Mouse (Mus musculus) forebrain, postnatal 0 days (tissue): ENCODE results near the gene Polh. TPM values are rescaled to one million over a fixed set of nuclear protein-coding genes. Genes with fewer than 3 reads are reported as not detected.

Experiments
- ATAC-seq: fragments of 200-750 bp; cut with Nextera tagmentation; 2 replicates; pipeline ENCODE4 v1.8.0; 2017; ENCODE audit warnings: mild to moderate bottlenecking, moderate library complexity
- DNase-seq: peaks from one replicate; pipeline ENCODE4 v3.0.0-alpha.2; 2015
- H3K27ac ChIP-seq: fragments of 300-500 bp; sonication (generic); 2 replicates; pipeline ENCODE4 v1.5.1; 2014; ENCODE audit warnings: low read depth, mild to moderate bottlenecking, antibody characterized with exemption, low read length, moderate library complexity, mixed read lengths
- H3K27me3 ChIP-seq: fragments of 300-500 bp; sonication (generic); 2 replicates; pipeline ENCODE4 v1.6.1; 2014; ENCODE audit warnings: mild to moderate bottlenecking, low read length, mixed read lengths; ENCODE audit not compliant: insufficient read depth
- H3K36me3 ChIP-seq: fragments of 300-500 bp; sonication (generic); 2 replicates; pipeline ENCODE4 v1.6.1; 2014; ENCODE audit warnings: mild to moderate bottlenecking, moderate library complexity; ENCODE audit not compliant: insufficient read depth
- H3K4me1 ChIP-seq: fragments of 300-500 bp; sonication (generic); 2 replicates; pipeline ENCODE4 v1.6.1; 2014; ENCODE audit warnings: antibody characterized with exemption; ENCODE audit not compliant: insufficient read depth
- H3K4me2 ChIP-seq: fragments of 300-500 bp; sonication (generic); 2 replicates; pipeline ENCODE4 v1.6.1; 2014; ENCODE audit warnings: low read depth, mild to moderate bottlenecking, moderate library complexity
- H3K4me3 ChIP-seq: fragments of 300-500 bp; sonication (generic); 2 replicates; pipeline ENCODE4 v1.5.1; 2014; ENCODE audit warnings: low read depth, low read length, mixed read lengths
- H3K9ac ChIP-seq: fragments of 300-500 bp; sonication (generic); 2 replicates; pipeline ENCODE4 v1.6.1; 2014; ENCODE audit warnings: mild to moderate bottlenecking
- H3K9me3 ChIP-seq: fragments of 300-500 bp; sonication (generic); 2 replicates; pipeline ENCODE4 v1.6.1; 2016; ENCODE audit warnings: low read length
- CTCF ChIP-seq: sonication (generic); IDR thresholded peaks from 2 replicates; pipeline ENCODE4 v1.5.1; 2016; ENCODE audit warnings: antibody characterized with exemption, control low read depth, low read depth
- WGBS: fragments of 180-500 bp; shearing (Covaris S2); extraction: QIAGEN DNeasy Blood & Tissue Kit; methylation state at CpG from one replicate; pipeline ENCODE4 v1.1.7; 2014; 5-methylcytosine and 5-hydroxymethylcytosine counted together
- polyA plus RNA-seq: library from polyadenylated mRNA; unstranded; fragments of >200 nt; fragmentation: Nextera tagmentation; extraction: Ambion mirVana; gene quantifications from 2 replicates; pipeline ENCODE4 v1.2.1, GENCODE M21; 2015
- total RNA-seq: library from RNA; depleted of rRNA; stranded (reverse); fragments of >200 nt; gene quantifications from 2 replicates; pipeline ENCODE4 v1.2.3, GENCODE M21; 2014

The Polh gene
- total and polyA plus RNA-seq, 2 experiments from 2014 or later: 4.7 to 11.7 TPM

- no peaks in the 10 kb centered on the region for H3K27me3 ChIP-seq
- no peak for DNase-seq
- WGBS: 94% methylated on average over 3 of the region's 3 CpGs
- no peaks in the 10 kb centered on the region for H3K4me1 ChIP-seq
- no peaks in the 10 kb centered on the region for H3K9me3 ChIP-seq
- peaks cover 86% of the 10 kb centered on the region for H3K36me3 ChIP-seq
- no peak overlapping the region for H3K4me3 ChIP-seq
- no peak for ATAC-seq
- H3K4me2 ChIP-seq: no peak overlapping the region
- no peak for TF ChIP-seq CTCF
- H3K9ac ChIP-seq: no peak overlapping the region
- no peak overlapping the region for H3K27ac ChIP-seq
Observed at GRCm38 (mm10) chr17:46221601-46222000, 19.2 kb upstream of the Polh start.

GRCm38 (mm10) chr17:46210550-46210949 lies 8.1 kb upstream of the Polh start:
- Histone ChIP-seq H3K4me1 (no peaks in the 10 kb centered on the region), H3K9me3 (no peaks in the 10 kb centered on the region), H3K4me2 (no peak overlapping the region), H3K27ac (no peak overlapping the region), H3K27me3 (no peaks in the 10 kb centered on the region), H3K36me3 (peaks cover 85% of the 10 kb centered on the region), H3K9ac (no peak overlapping the region), H3K4me3 (no peak overlapping the region)
- WGBS: 86% methylated on average over 3 of the region's 3 CpGs
- no peak for DNase-seq
- no peak for ATAC-seq
- TF ChIP-seq CTCF: no peak

GRCm38 (mm10) chr17:46206676-46207075 lies 4.2 kb upstream of the Polh start:
- Histone ChIP-seq H3K4me1 (peaks cover 12% of the 10 kb centered on the region), H3K27me3 (no peaks in the 10 kb centered on the region), H3K9me3 (no peaks in the 10 kb centered on the region), H3K4me3 (no peak overlapping the region), H3K9ac (no peak overlapping the region), H3K36me3 (peaks cover 49% of the 10 kb centered on the region), H3K4me2 (no peak overlapping the region), H3K27ac (no peak overlapping the region)
- DNase-seq (no peak), ATAC-seq (no peak)
- no peak for TF ChIP-seq CTCF

GRCm38 (mm10) chr17:46203078-46203477 lies 633 bp upstream of the Polh start:
- no peak for TF ChIP-seq CTCF
- ATAC-seq (peak; percentile 51), DNase-seq (no peak)
- Histone ChIP-seq H3K4me1 (peaks cover 20% of the 10 kb centered on the region), H3K27me3 (no peaks in the 10 kb centered on the region), H3K36me3 (peaks cover 24% of the 10 kb centered on the region), H3K4me3 (peak overlapping the region; percentile 99), H3K9me3 (no peaks in the 10 kb centered on the region), H3K9ac (peak overlapping the region; percentile 75), H3K27ac (peak overlapping the region; percentile 79), H3K4me2 (peak overlapping the region; percentile 88)
- WGBS: under 1% methylated on average over 20 of the region's 20 CpGs

GRCm38 (mm10) chr17:46201151-46201550 lies 1.3 kb downstream of the Polh start:
- Histone ChIP-seq H3K4me3 (peak overlapping the region; percentile 99; the same call in 1 of the 2 replicates), H3K9me3 (no peaks in the 10 kb centered on the region), H3K27me3 (no peaks in the 10 kb centered on the region), H3K27ac (no peak overlapping the region), H3K36me3 (peaks cover 16% of the 10 kb centered on the region), H3K4me2 (peak overlapping the region; percentile 88; the same call in 1 of the 2 replicates), H3K4me1 (peaks cover 20% of the 10 kb centered on the region), H3K9ac (no peak overlapping the region)
- no peak for TF ChIP-seq CTCF
- DNase-seq (no peak), ATAC-seq (no peak)
- 47% methylated on average over 6 of the region's 6 CpGs for WGBS

GRCm38 (mm10) chr17:46188829-46189228 lies 13.6 kb downstream of the Polh start:
- Histone ChIP-seq H3K27me3 (no peaks in the 10 kb centered on the region), H3K9me3 (no peaks in the 10 kb centered on the region), H3K4me3 (no peak overlapping the region), H3K4me1 (no peaks in the 10 kb centered on the region), H3K36me3 (peaks cover 73% of the 10 kb centered on the region), H3K4me2 (no peak overlapping the region), H3K27ac (no peak overlapping the region), H3K9ac (no peak overlapping the region)
- 96% methylated on average over 2 of the region's 2 CpGs for WGBS
- no peak for DNase-seq
- no peak for ATAC-seq
- TF ChIP-seq CTCF: no peak

GRCm38 (mm10) chr17:46182273-46182672 lies 20.2 kb downstream of the Polh start:
- Histone ChIP-seq H3K27ac (no peak overlapping the region), H3K36me3 (peaks cover 78% of the 10 kb centered on the region), H3K4me3 (no peak overlapping the region), H3K9ac (no peak overlapping the region), H3K4me2 (no peak overlapping the region), H3K4me1 (no peaks in the 10 kb centered on the region), H3K9me3 (no peaks in the 10 kb centered on the region), H3K27me3 (no peaks in the 10 kb centered on the region)
- TF ChIP-seq CTCF: peak; percentile 36; the same call in 1 of the 2 replicates
- DNase-seq (no peak), ATAC-seq (no peak)
- WGBS: 83% methylated on average over 4 of the region's 4 CpGs
